Mouse (Mus musculus): Measurements from ENCODE around the gene Cd209b. TPM values are rescaled to one million over a fixed set of nuclear protein-coding genes. Genes with fewer than 3 reads are reported as not detected.

Gene Cd209b
- not detected for total RNA-seq (2023)

DNA sequence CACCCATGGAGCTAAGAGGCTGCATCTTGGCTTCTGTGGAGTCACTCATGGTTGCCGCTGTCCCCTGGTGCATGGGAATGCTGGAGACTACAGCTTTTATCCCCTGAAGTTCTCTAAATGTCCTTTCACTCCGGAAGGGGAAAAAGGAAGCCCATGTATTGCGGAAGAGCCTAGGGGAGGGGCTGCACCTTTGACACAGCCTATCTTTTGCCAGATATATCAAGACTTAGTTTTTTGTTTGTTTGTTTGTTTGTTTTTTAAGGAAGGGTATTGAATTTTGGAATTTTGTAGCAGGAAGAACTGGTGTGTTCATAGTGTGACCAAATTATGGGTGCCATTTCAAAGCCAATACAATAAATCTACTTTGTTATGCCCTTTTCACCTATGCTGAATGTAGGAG is at the start of gene Cd209b:
TSS of gene Cd209b (minus strand) at position 101 of the 400 bp plus-strand sequence.

DNA sequence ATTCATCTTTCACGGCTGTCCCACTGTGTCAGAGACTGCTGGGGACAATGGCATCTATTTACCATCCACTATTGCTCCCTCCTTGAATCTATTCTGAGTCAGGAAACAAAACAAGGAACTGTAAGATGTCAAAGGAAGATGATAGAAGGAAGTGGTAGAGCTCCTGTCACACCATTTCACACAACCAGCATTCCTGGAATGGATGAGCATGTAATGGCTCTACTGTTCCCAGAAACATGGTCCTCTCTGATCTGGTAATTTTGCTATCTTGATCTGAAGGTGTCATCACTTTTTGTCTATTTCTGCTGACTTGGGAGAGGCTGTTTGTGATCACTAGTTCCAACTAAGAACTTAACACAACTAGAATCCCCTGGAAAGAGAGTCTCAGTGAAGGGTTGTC is 28.0 kb upstream of the Cd209b start, which contains the start of gene Cd209c:
TSS of gene Cd209c (minus strand) at position 101 of the 400 bp plus-strand sequence.

DNA sequence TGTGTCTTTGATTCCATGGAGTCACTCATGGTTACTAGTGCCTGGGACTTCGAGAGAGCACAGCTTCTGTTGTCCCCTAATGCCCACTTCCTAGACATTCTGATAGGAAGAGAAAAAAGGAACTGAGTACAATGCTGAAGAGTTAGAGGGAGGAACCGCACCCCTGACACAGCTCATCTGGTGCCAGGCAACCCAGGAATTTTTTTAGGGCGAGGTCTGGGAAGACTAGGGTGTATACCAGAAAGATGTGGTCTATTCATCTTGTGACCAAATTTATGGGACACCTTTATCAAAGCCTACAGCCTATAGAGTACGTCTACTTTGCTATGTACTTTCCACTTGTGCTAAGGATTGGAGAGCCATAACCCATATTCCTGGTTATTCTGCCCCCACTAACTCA is 48.2 kb downstream of the Cd209b start, which contains the start of gene Cd209d:
TSS of gene Cd209d (minus strand) at position 101 of the 400 bp plus-strand sequence.

Other genes with a start within 250 kb of the Cd209b start
- 42.6 TPM for gene Fcer2a, start 232.7 kb downstream of the Cd209b start, total RNA-seq (2023)
- gene Clec4g, start 206.2 kb downstream of the Cd209b start, total RNA-seq (2023) = not detected
- gene Cd209a, start 177.9 kb downstream of the Cd209b start, total RNA-seq (2023) = 2.2 TPM
- gene Cd209e, start 72.5 kb downstream of the Cd209b start, total RNA-seq (2023) = not detected
- not detected for gene Cd209d, start 48.3 kb downstream of the Cd209b start, total RNA-seq (2023)
- not detected for gene Cd209c, start 27.9 kb upstream of the Cd209b start, total RNA-seq (2023)
- gene Cd209f, start 179.0 kb upstream of the Cd209b start, total RNA-seq (2023) = not detected
- gene Cd209g, start 207.3 kb upstream of the Cd209b start, total RNA-seq (2023) = not detected
- 16.6 TPM for gene Evi5l, start 239.7 kb upstream of the Cd209b start, total RNA-seq (2023)

Data from CD4-positive naive resting alpha-beta T cell, adult 76 days (primary cell).